Mouse (Mus musculus): ENCODE measurements around the gene Fam222a. TPM values are rescaled to one million over a fixed set of nuclear protein-coding genes. Genes with fewer than 3 reads are reported as not detected.

Fam222a gene
- total and polyA plus RNA-seq, 2 experiments from 2014 or later = 2.8 to 11.7 TPM

GRCm38 (mm10) chr5:114588416-114588815 is 20.6 kb downstream of the Fam222a start:
- TF ChIP-seq CTCF (IDR thresholded peaks at IDR 0.05; ENCODE audit: low read depth) = no peak
- WGBS = 57% methylated on average over 10 of the region's 10 CpGs
- H3K9me3 ChIP-seq (ENCODE audit: low read length) = no peaks in the 10 kb centered on the region
- H3K4me2 ChIP-seq (ENCODE audit: low read depth, low read length) = no peak overlapping the region
- H3K27me3 ChIP-seq (ENCODE audit: insufficient read depth, low read length) = no peaks in the 10 kb centered on the region
- no peak for ATAC-seq
- H3K36me3 ChIP-seq (ENCODE audit: insufficient read depth, low read length) = no peaks in the 10 kb centered on the region
- H3K9ac ChIP-seq (replicated peaks; ENCODE audit: low read length) = no peak overlapping the region
- H3K4me1 ChIP-seq (ENCODE audit: insufficient read depth, low read length) = peaks cover 29% of the 10 kb centered on the region
- no peak overlapping the region for H3K27ac ChIP-seq
- no peak overlapping the region for H3K4me3 ChIP-seq (ENCODE audit: low read length)
- no peak for DNase-seq (ENCODE audit: low spot score)

- Histone ChIP-seq H3K4me1 (ENCODE audit: insufficient read depth, low read length) (peaks cover 32% of the 10 kb centered on the region), H3K4me2 (ENCODE audit: low read depth, low read length) (no peak overlapping the region), H3K27ac (no peak overlapping the region), H3K9me3 (ENCODE audit: low read length) (no peaks in the 10 kb centered on the region), H3K36me3 (ENCODE audit: insufficient read depth, low read length) (no peaks in the 10 kb centered on the region), H3K27me3 (ENCODE audit: insufficient read depth, low read length) (no peaks in the 10 kb centered on the region), H3K4me3 (ENCODE audit: low read length) (no peak overlapping the region), H3K9ac (replicated peaks; ENCODE audit: low read length) (no peak overlapping the region)
- ATAC-seq (no peak), DNase-seq (ENCODE audit: low spot score) (no peak)
- no peak for TF ChIP-seq CTCF (IDR thresholded peaks at IDR 0.05; ENCODE audit: low read depth)
- WGBS = 35% methylated on average over 6 of the region's 6 CpGs
Measured at GRCm38 (mm10) chr5:114589026-114589425, 21.2 kb downstream of the Fam222a start.

- H3K4me2 ChIP-seq (ENCODE audit: low read depth, low read length) = no peak overlapping the region
- H3K9me3 ChIP-seq (ENCODE audit: low read length) = no peaks in the 10 kb centered on the region
- ATAC-seq (no peak), DNase-seq (ENCODE audit: low spot score) (no peak)
- no peaks in the 10 kb centered on the region; the same call in 1 of the 2 replicates for H3K36me3 ChIP-seq (ENCODE audit: insufficient read depth, low read length)
- H3K9ac ChIP-seq (replicated peaks; ENCODE audit: low read length) = no peak overlapping the region
- H3K27me3 ChIP-seq (ENCODE audit: insufficient read depth, low read length) = no peaks in the 10 kb centered on the region
- no peak overlapping the region for H3K4me3 ChIP-seq (ENCODE audit: low read length)
- no peak overlapping the region for H3K27ac ChIP-seq
- peaks cover 32% of the 10 kb centered on the region for H3K4me1 ChIP-seq (ENCODE audit: insufficient read depth, low read length)
- no peak for TF ChIP-seq CTCF (IDR thresholded peaks at IDR 0.05; ENCODE audit: low read depth)
- 48% methylated on average over 2 of the region's 2 CpGs for WGBS
Measured at GRCm38 (mm10) chr5:114589454-114589853, 21.6 kb downstream of the Fam222a start.

GRCm38 (mm10) chr5:114590043-114590913 is 22.5 kb downstream of the Fam222a start:
- no peak for TF ChIP-seq CTCF (IDR thresholded peaks at IDR 0.05; ENCODE audit: low read depth)
- no peak for ATAC-seq
- no peak overlapping the region for H3K4me2 ChIP-seq (ENCODE audit: low read depth, low read length)
- no peaks in the 10 kb centered on the region for H3K9me3 ChIP-seq (ENCODE audit: low read length)
- no peaks in the 10 kb centered on the region; the same call in 1 of the 2 replicates for H3K36me3 ChIP-seq (ENCODE audit: insufficient read depth, low read length)
- 68% methylated on average over 17 of the region's 17 CpGs for WGBS
- H3K9ac ChIP-seq (replicated peaks; ENCODE audit: low read length) = no peak overlapping the region
- DNase-seq (ENCODE audit: low spot score) = no peak
- no peak overlapping the region for H3K4me3 ChIP-seq (ENCODE audit: low read length)
- no peak overlapping the region for H3K27ac ChIP-seq
- no peaks in the 10 kb centered on the region for H3K27me3 ChIP-seq (ENCODE audit: insufficient read depth, low read length)
- H3K4me1 ChIP-seq (ENCODE audit: insufficient read depth, low read length) = peaks cover 32% of the 10 kb centered on the region

- no peak overlapping the region for H3K4me3 ChIP-seq (ENCODE audit: low read length)
- H3K36me3 ChIP-seq (ENCODE audit: insufficient read depth, low read length) = no peaks in the 10 kb centered on the region; the same call in 1 of the 2 replicates
- ATAC-seq = no peak
- no peaks in the 10 kb centered on the region for H3K27me3 ChIP-seq (ENCODE audit: insufficient read depth, low read length)
- H3K27ac ChIP-seq = no peak overlapping the region
- H3K4me2 ChIP-seq (ENCODE audit: low read depth, low read length) = 0 out of 2 replicates have a peak overlapping the region, but pooled peaks have one; percentile 16
- H3K4me1 ChIP-seq (ENCODE audit: insufficient read depth, low read length) = peaks cover 32% of the 10 kb centered on the region
- no peak for DNase-seq (ENCODE audit: low spot score)
- WGBS = 25% methylated on average over 15 of the region's 15 CpGs
- no peaks in the 10 kb centered on the region for H3K9me3 ChIP-seq (ENCODE audit: low read length)
- TF ChIP-seq CTCF (IDR thresholded peaks at IDR 0.05; ENCODE audit: low read depth) = no peak
- H3K9ac ChIP-seq (replicated peaks; ENCODE audit: low read length) = no peak overlapping the region
Measured at GRCm38 (mm10) chr5:114591151-114591561, 23.3 kb downstream of the Fam222a start.

GRCm38 (mm10) chr5:114592463-114593160 is 24.8 kb downstream of the Fam222a start:
- no peaks in the 10 kb centered on the region; the same call in 1 of the 2 replicates for H3K36me3 ChIP-seq (ENCODE audit: insufficient read depth, low read length)
- 41% methylated on average over 19 of the region's 19 CpGs for WGBS
- ATAC-seq (no peak), DNase-seq (ENCODE audit: low spot score) (peak; percentile 34)
- no peak overlapping the region for H3K4me3 ChIP-seq (ENCODE audit: low read length)
- H3K27ac ChIP-seq = no peak overlapping the region
- H3K4me2 ChIP-seq (ENCODE audit: low read depth, low read length) = 0 out of 2 replicates have a peak overlapping the region, but pooled peaks have one; percentile 8
- TF ChIP-seq CTCF (IDR thresholded peaks at IDR 0.05; ENCODE audit: low read depth) = no peak
- H3K4me1 ChIP-seq (ENCODE audit: insufficient read depth, low read length) = peaks cover 38% of the 10 kb centered on the region
- no peak overlapping the region for H3K9ac ChIP-seq (replicated peaks; ENCODE audit: low read length)
- H3K9me3 ChIP-seq (ENCODE audit: low read length) = no peaks in the 10 kb centered on the region
- no peaks in the 10 kb centered on the region for H3K27me3 ChIP-seq (ENCODE audit: insufficient read depth, low read length)

All from hindbrain, postnatal 0 days (tissue).